Mouse (Mus musculus) heart, embryonic 11.5 days (tissue): ENCODE data around the gene Il6ra. TPM values are rescaled to one million over a fixed set of nuclear protein-coding genes. Genes with fewer than 3 reads are reported as not detected.

Experiments used
- ATAC-seq: fragments of 200-750 bp; cut with Nextera tagmentation; replicated peaks from 2 replicates; pipeline ENCODE4 v1.8.0; 2017; ENCODE audit warnings: moderate library complexity; ENCODE audit not compliant: insufficient number of reproducible peaks, low FRiP score, low TSS enrichment
- H3K27ac ChIP-seq: fragments of 300-500 bp; sonication (generic); 2 replicates; pipeline ENCODE4 v1.5.1; 2014; ENCODE audit warnings: mild to moderate bottlenecking, low read depth, low read length
- H3K27me3 ChIP-seq: fragments of 300-500 bp; sonication (generic); 2 replicates; pipeline ENCODE4 v1.6.1; 2014; ENCODE audit warnings: mild to moderate bottlenecking, low read length, mixed read lengths; ENCODE audit not compliant: control insufficient read depth, insufficient read depth
- H3K36me3 ChIP-seq: fragments of 300-500 bp; sonication (generic); 2 replicates; pipeline ENCODE4 v1.6.1; 2014; ENCODE audit warnings: mild to moderate bottlenecking, low read length, moderate library complexity, mixed read lengths; ENCODE audit not compliant: control insufficient read depth, insufficient read depth
- H3K4me1 ChIP-seq: fragments of 300-500 bp; sonication (generic); 2 replicates; pipeline ENCODE4 v1.6.1; 2014; ENCODE audit warnings: low read length; ENCODE audit not compliant: control insufficient read depth, insufficient read depth
- H3K4me2 ChIP-seq: fragments of 300-500 bp; sonication (generic); 2 replicates; pipeline ENCODE4 v1.6.1; 2014; ENCODE audit warnings: mild to moderate bottlenecking, moderate library complexity
- H3K4me3 ChIP-seq: fragments of 300-500 bp; sonication (generic); 2 replicates; pipeline ENCODE4 v1.5.1; 2014; ENCODE audit warnings: low read depth, low read length
- H3K9ac ChIP-seq: fragments of 300-500 bp; sonication (generic); 2 replicates; pipeline ENCODE4 v1.6.1; 2014; ENCODE audit warnings: mild to moderate bottlenecking, low read depth, low read length, moderate library complexity
- H3K9me3 ChIP-seq: fragments of 300-500 bp; sonication (generic); replicated peaks from 2 replicates; pipeline ENCODE4 v1.6.1; 2016; ENCODE audit warnings: low read length; ENCODE audit not compliant: control insufficient read depth
- WGBS: fragments of 180-500 bp; shearing (Covaris S2); extraction: QIAGEN DNeasy Blood & Tissue Kit; methylation state at CpG from one replicate; pipeline ENCODE4 v1.1.7; 2014; ENCODE audit not compliant: insufficient replicate concordance; 5-methylcytosine and 5-hydroxymethylcytosine counted together
- polyA plus RNA-seq: library from polyadenylated mRNA; unstranded; fragments of >200 nt; fragmentation: Nextera tagmentation; extraction: Ambion mirVana; gene quantifications from 2 replicates; pipeline ENCODE4 v1.2.1, GENCODE M21; 2014

Gene Il6ra
- polyA plus RNA-seq, 1 experiment from 2014 or later: 0.23 TPM

DNA sequence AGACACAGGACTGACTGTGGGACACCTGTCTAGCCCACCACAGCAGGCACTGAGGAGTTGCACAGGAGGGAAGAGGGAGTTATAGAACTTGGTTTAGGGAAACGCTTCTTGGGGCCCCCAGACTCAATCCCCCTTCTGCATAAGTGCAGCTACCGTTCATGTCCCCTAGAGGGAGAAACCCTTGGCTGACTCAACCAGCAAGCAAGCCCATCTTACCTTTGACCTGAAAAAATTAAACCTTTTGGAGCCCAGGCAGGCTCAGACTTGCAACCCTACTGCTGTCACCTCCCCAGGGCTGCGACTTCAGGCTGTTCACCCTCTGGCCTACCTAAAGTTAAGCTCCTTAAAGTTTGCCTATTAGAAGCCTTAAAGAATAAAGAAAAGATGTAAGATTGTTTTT lies 4.4 kb upstream of the Il6ra start:
- no peak overlapping the region for H3K27ac ChIP-seq
- 48% methylated on average over 3 of the region's 3 CpGs for WGBS
- H3K4me1 ChIP-seq: peaks cover 5% of the 10 kb centered on the region; the same call in 1 of the 2 replicates
- no peak overlapping the region for H3K4me2 ChIP-seq
- no peaks in the 10 kb centered on the region for H3K36me3 ChIP-seq
- H3K9ac ChIP-seq: no peak overlapping the region
- H3K9me3 ChIP-seq: no peaks in the 10 kb centered on the region
- peaks cover 16% of the 10 kb centered on the region for H3K27me3 ChIP-seq
- no peak for ATAC-seq
- H3K4me3 ChIP-seq: no peak overlapping the region

GRCm38 (mm10) chr3:89916622-89917021 lies 3.6 kb upstream of the Il6ra start:
- no peak overlapping the region for H3K9ac ChIP-seq
- WGBS: 65% methylated on average over 1 of the region's 1 CpGs

DNA sequence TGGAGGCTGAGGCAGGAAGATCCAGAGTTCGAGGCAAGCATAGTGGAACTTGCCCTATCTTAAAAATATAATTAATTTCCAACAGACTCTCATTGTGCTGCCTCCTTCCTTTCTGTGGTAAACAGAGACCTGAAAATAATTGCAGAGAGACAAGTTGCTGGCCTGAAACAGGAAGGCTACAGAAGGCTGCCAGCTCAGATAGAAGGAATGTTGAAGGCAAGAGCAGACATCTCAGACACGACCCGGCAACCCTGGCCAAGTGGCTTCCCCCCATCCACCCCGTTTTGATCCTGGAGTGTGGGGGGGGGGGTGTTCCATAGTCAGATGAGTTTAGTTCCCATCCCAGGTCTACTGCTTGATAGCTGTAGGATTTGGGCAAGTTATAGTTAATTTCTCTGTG lies 1.7 kb upstream of the Il6ra start:
- Histone ChIP-seq H3K4me2 (no peak overlapping the region), H3K36me3 (no peaks in the 10 kb centered on the region), H3K9ac (no peak overlapping the region), H3K4me3 (no peak overlapping the region), H3K27ac (no peak overlapping the region), H3K4me1 (peaks cover 5% of the 10 kb centered on the region; the same call in 1 of the 2 replicates), H3K27me3 (peaks cover 33% of the 10 kb centered on the region), H3K9me3 (no peaks in the 10 kb centered on the region)
- ATAC-seq: no peak
- 54% methylated on average over 4 of the region's 4 CpGs for WGBS

More at GRCm38 (mm10) chr3:89916622-89917021, 3.6 kb upstream of the Il6ra start:
- Histone ChIP-seq H3K36me3 (no peaks in the 10 kb centered on the region), H3K4me3 (no peak overlapping the region), H3K9me3 (no peaks in the 10 kb centered on the region), H3K27ac (no peak overlapping the region), H3K4me2 (no peak overlapping the region), H3K27me3 (peaks cover 24% of the 10 kb centered on the region), H3K4me1 (peaks cover 5% of the 10 kb centered on the region; the same call in 1 of the 2 replicates)
- no peak for ATAC-seq

DNA sequence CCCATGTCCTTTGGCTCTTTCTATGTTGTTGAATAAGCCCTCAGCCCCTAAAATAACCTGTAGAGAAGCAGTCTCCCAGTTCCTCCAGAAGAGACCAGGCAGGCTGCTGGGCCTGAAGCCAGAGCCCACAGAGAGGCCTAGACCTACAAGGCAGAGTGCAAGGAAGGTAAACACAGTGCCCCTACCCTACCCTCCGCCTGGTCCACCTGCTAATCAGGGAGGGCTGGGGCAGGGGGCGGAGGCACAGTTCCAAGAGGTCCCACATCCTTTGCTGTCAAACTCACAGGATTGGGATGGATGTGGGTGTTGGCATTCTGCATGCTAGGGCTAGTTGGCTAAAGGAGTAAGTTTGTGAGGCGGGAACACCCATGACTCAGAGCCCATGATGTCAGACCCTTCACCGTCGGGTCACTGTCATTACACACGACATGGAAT lies 871 bp downstream of the Il6ra start:
- H3K9me3 ChIP-seq: no peaks in the 10 kb centered on the region
- 27% methylated on average over 6 of the region's 6 CpGs for WGBS
- H3K27me3 ChIP-seq: peaks cover 33% of the 10 kb centered on the region
- no peak for ATAC-seq
- H3K4me1 ChIP-seq: peaks cover 5% of the 10 kb centered on the region; the same call in 1 of the 2 replicates
- H3K36me3 ChIP-seq: no peaks in the 10 kb centered on the region
- H3K9ac ChIP-seq: no peak overlapping the region
- peak overlapping the region; percentile 97 for H3K4me2 ChIP-seq
- H3K27ac ChIP-seq: no peak overlapping the region
- peak overlapping the region; percentile 50 for H3K4me3 ChIP-seq

GRCm38 (mm10) chr3:89911207-89911606 lies 1.8 kb downstream of the Il6ra start:
- Histone ChIP-seq H3K4me3 (no peak overlapping the region), H3K36me3 (no peaks in the 10 kb centered on the region), H3K9me3 (no peaks in the 10 kb centered on the region), H3K27ac (no peak overlapping the region), H3K4me1 (peaks cover 5% of the 10 kb centered on the region; the same call in 1 of the 2 replicates), H3K9ac (no peak overlapping the region), H3K4me2 (no peak overlapping the region), H3K27me3 (peaks cover 33% of the 10 kb centered on the region)
- ATAC-seq: no peak
- WGBS: 69% methylated on average over 3 of the region's 3 CpGs

DNA sequence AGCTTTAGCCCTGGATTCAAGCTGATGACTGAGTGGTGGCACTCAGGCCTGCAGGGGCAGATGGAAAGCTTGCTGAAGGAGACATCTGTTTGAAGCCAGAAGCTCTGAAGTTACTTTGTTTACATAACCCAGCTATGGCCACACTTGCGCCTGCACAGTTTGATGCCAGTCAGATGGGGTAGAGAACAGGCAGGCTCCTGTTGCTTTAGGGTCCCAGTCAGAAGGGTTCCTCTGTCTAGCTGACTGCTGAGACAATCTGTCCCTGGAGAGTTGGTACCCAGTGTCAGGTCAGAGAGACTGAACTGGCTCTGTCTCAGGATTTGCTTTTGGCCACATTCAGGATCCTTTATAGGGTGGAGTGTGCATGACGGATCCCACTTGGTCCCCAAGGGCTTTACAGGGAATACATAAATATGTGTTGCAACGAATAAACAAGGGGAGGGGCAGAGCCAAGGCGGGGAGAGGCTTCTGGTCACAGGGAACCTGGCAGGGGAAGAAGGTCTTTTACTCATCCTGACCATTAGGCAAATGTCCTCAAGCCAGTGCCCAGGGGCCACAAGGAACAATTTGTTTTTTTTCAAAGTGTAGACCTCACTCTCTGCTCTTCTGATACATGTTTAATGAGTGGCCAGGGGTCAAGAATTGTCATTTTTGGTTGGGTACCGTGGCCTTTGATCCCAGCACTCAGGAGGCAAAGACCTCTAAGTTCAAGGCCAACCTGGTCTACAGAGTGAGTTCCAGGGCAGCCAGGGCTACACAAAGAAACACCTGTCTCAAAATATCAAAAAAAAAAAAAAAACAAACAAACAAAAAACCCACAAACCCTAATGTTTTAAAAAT lies 3.1 kb downstream of the Il6ra start:
- H3K9me3 ChIP-seq: no peaks in the 10 kb centered on the region
- WGBS: 51% methylated on average over 5 of the region's 5 CpGs
- no peak for ATAC-seq
- peaks cover 9% of the 10 kb centered on the region; the same call in 1 of the 2 replicates for H3K4me1 ChIP-seq
- H3K4me3 ChIP-seq: no peak overlapping the region
- H3K36me3 ChIP-seq: no peaks in the 10 kb centered on the region
- H3K4me2 ChIP-seq: no peak overlapping the region
- H3K27ac ChIP-seq: no peak overlapping the region
- H3K9ac ChIP-seq: no peak overlapping the region
- H3K27me3 ChIP-seq: peaks cover 33% of the 10 kb centered on the region

GRCm38 (mm10) chr3:89908836-89909235 lies 4.2 kb downstream of the Il6ra start:
- no peak for ATAC-seq
- Histone ChIP-seq H3K36me3 (no peaks in the 10 kb centered on the region), H3K9ac (no peak overlapping the region), H3K4me3 (no peak overlapping the region), H3K4me2 (no peak overlapping the region), H3K27ac (no peak overlapping the region), H3K9me3 (no peaks in the 10 kb centered on the region), H3K4me1 (peaks cover 9% of the 10 kb centered on the region; the same call in 1 of the 2 replicates), H3K27me3 (peaks cover 28% of the 10 kb centered on the region)
- WGBS: 73% methylated on average over 6 of the region's 6 CpGs

GRCm38 (mm10) chr3:89907846-89908245 lies 5.2 kb downstream of the Il6ra start:
- WGBS: 85% methylated on average over 3 of the region's 3 CpGs

More at GRCm38 (mm10) chr3:89907846-89908245, 5.2 kb downstream of the Il6ra start:
- Histone ChIP-seq H3K4me1 (peaks cover 4% of the 10 kb centered on the region; the same call in 1 of the 2 replicates), H3K27me3 (peaks cover 22% of the 10 kb centered on the region), H3K27ac (no peak overlapping the region), H3K9me3 (no peaks in the 10 kb centered on the region), H3K4me3 (no peak overlapping the region), H3K36me3 (no peaks in the 10 kb centered on the region), H3K9ac (no peak overlapping the region), H3K4me2 (no peak overlapping the region)
- no peak for ATAC-seq
